Mouse (Mus musculus): ENCODE data around the gene Sez6l. TPM values are rescaled to one million over a fixed set of nuclear protein-coding genes. Genes with fewer than 3 reads are reported as not detected.

The Sez6l gene
- polyA plus RNA-seq, 1 experiment from 2014 or later: 0.75 TPM

- DNase-seq (ENCODE audit: low spot score): no peak
- Histone ChIP-seq H3K4me3 (no peak overlapping the region), H3K27ac (replicated peaks) (no peak overlapping the region)
Measured at GRCm38 (mm10) chr5:112551975-112552728, 24.8 kb downstream of the Sez6l start.

GRCm38 (mm10) chr5:112548846-112549620, 28.0 kb downstream of the Sez6l start:
- no peaks in the 10 kb centered on the region for H3K9me3 ChIP-seq
- H3K4me1 ChIP-seq: peaks cover 33% of the 10 kb centered on the region
- H3K4me3 ChIP-seq: no peak overlapping the region
- no peak overlapping the region for H3K27ac ChIP-seq (replicated peaks)
- H3K27me3 ChIP-seq (replicated peaks; ENCODE audit: low read depth, poor library complexity, severe bottlenecking): no peaks in the 10 kb centered on the region
- no peaks in the 10 kb centered on the region for H3K36me3 ChIP-seq (replicated peaks)
- WGBS: 76% methylated on average over 12 of the region's 12 CpGs
- DNase-seq (ENCODE audit: low spot score): no peak

More at GRCm38 (mm10) chr5:112551975-112552728, 24.8 kb downstream of the Sez6l start:
- Histone ChIP-seq H3K36me3 (replicated peaks) (no peaks in the 10 kb centered on the region), H3K4me1 (peaks cover 27% of the 10 kb centered on the region), H3K27me3 (replicated peaks; ENCODE audit: low read depth, poor library complexity, severe bottlenecking) (no peaks in the 10 kb centered on the region), H3K9me3 (no peaks in the 10 kb centered on the region)
- 67% methylated on average over 17 of the region's 17 CpGs for WGBS

GRCm38 (mm10) chr5:112546771-112547170, 30.2 kb downstream of the Sez6l start:
- Histone ChIP-seq H3K27me3 (replicated peaks; ENCODE audit: low read depth, poor library complexity, severe bottlenecking) (0 out of 2 replicates have a peak, but pooled peaks cover 5% of the 10 kb centered on the region), H3K4me3 (no peak overlapping the region), H3K9me3 (no peaks in the 10 kb centered on the region), H3K4me1 (peaks cover 25% of the 10 kb centered on the region), H3K36me3 (replicated peaks) (no peaks in the 10 kb centered on the region), H3K27ac (replicated peaks) (no peak overlapping the region)
- DNase-seq (ENCODE audit: low spot score): no peak
- WGBS: 77% methylated on average over 6 of the region's 6 CpGs

- peaks cover 19% of the 10 kb centered on the region; the same call in 1 of the 2 replicates for H3K27me3 ChIP-seq (replicated peaks; ENCODE audit: low read depth, poor library complexity, severe bottlenecking)
- DNase-seq (ENCODE audit: low spot score): no peak
- peaks cover 10% of the 10 kb centered on the region for H3K4me1 ChIP-seq
- H3K4me3 ChIP-seq: no peak overlapping the region
- no peaks in the 10 kb centered on the region for H3K36me3 ChIP-seq (replicated peaks)
- H3K9me3 ChIP-seq: peaks cover 3% of the 10 kb centered on the region; the same call in 1 of the 2 replicates
- no peak overlapping the region for H3K27ac ChIP-seq (replicated peaks)
- WGBS: 65% methylated on average over 3 of the region's 3 CpGs
Measured at GRCm38 (mm10) chr5:112538295-112538694, 38.7 kb downstream of the Sez6l start.

- Histone ChIP-seq H3K4me3 (no peak overlapping the region), H3K4me1 (peaks cover 18% of the 10 kb centered on the region), H3K9me3 (peaks cover 11% of the 10 kb centered on the region), H3K36me3 (replicated peaks) (no peaks in the 10 kb centered on the region), H3K27ac (replicated peaks) (no peak overlapping the region), H3K27me3 (replicated peaks; ENCODE audit: low read depth, poor library complexity, severe bottlenecking) (peaks cover 27% of the 10 kb centered on the region; the same call in 1 of the 2 replicates)
- no peak for DNase-seq (ENCODE audit: low spot score)
- WGBS: 85% methylated on average over 12 of the region's 12 CpGs
Measured at GRCm38 (mm10) chr5:112535868-112536267, 41.1 kb downstream of the Sez6l start.

- H3K4me1 ChIP-seq: peaks cover 24% of the 10 kb centered on the region
- H3K27me3 ChIP-seq (replicated peaks; ENCODE audit: low read depth, poor library complexity, severe bottlenecking): peaks cover 35% of the 10 kb centered on the region; the same call in 1 of the 2 replicates
- H3K4me3 ChIP-seq: no peak overlapping the region
- H3K27ac ChIP-seq (replicated peaks): no peak overlapping the region
- 42% methylated on average over 11 of the region's 11 CpGs for WGBS
- H3K9me3 ChIP-seq: peaks cover 11% of the 10 kb centered on the region
- no peaks in the 10 kb centered on the region for H3K36me3 ChIP-seq (replicated peaks)
- no peak for DNase-seq (ENCODE audit: low spot score)
Measured at GRCm38 (mm10) chr5:112534146-112534545, 42.8 kb downstream of the Sez6l start.

GRCm38 (mm10) chr5:112533312-112534075, 43.5 kb downstream of the Sez6l start:
- WGBS: 49% methylated on average over 16 of the region's 16 CpGs
- peaks cover 8% of the 10 kb centered on the region for H3K9me3 ChIP-seq
- H3K36me3 ChIP-seq (replicated peaks): no peaks in the 10 kb centered on the region
- DNase-seq (ENCODE audit: low spot score): no peak
- peaks cover 30% of the 10 kb centered on the region for H3K4me1 ChIP-seq
- peaks cover 35% of the 10 kb centered on the region; the same call in 1 of the 2 replicates for H3K27me3 ChIP-seq (replicated peaks; ENCODE audit: low read depth, poor library complexity, severe bottlenecking)
- H3K4me3 ChIP-seq: no peak overlapping the region
- H3K27ac ChIP-seq (replicated peaks): no peak overlapping the region

- Histone ChIP-seq H3K4me3 (no peak overlapping the region), H3K4me1 (peaks cover 33% of the 10 kb centered on the region), H3K27me3 (replicated peaks; ENCODE audit: low read depth, poor library complexity, severe bottlenecking) (peaks cover 35% of the 10 kb centered on the region; the same call in 1 of the 2 replicates), H3K27ac (replicated peaks) (no peak overlapping the region), H3K9me3 (peaks cover 8% of the 10 kb centered on the region), H3K36me3 (replicated peaks) (no peaks in the 10 kb centered on the region)
- DNase-seq (ENCODE audit: low spot score): no peak
- WGBS: 91% methylated on average over 5 of the region's 5 CpGs
Measured at GRCm38 (mm10) chr5:112532894-112533293, 44.1 kb downstream of the Sez6l start.

GRCm38 (mm10) chr5:112532210-112532609, 44.8 kb downstream of the Sez6l start:
- DNase-seq (ENCODE audit: low spot score): no peak
- Histone ChIP-seq H3K9me3 (peaks cover 8% of the 10 kb centered on the region), H3K27me3 (replicated peaks; ENCODE audit: low read depth, poor library complexity, severe bottlenecking) (peaks cover 35% of the 10 kb centered on the region; the same call in 1 of the 2 replicates), H3K27ac (replicated peaks) (no peak overlapping the region), H3K4me3 (no peak overlapping the region), H3K36me3 (replicated peaks) (no peaks in the 10 kb centered on the region), H3K4me1 (peaks cover 33% of the 10 kb centered on the region)
- WGBS: 65% methylated on average over 8 of the region's 8 CpGs

GRCm38 (mm10) chr5:112531111-112531510, 45.9 kb downstream of the Sez6l start:
- Histone ChIP-seq H3K27me3 (replicated peaks; ENCODE audit: low read depth, poor library complexity, severe bottlenecking) (peaks cover 35% of the 10 kb centered on the region; the same call in 1 of the 2 replicates), H3K36me3 (replicated peaks) (no peaks in the 10 kb centered on the region), H3K4me1 (peaks cover 36% of the 10 kb centered on the region), H3K9me3 (peaks cover 8% of the 10 kb centered on the region), H3K27ac (replicated peaks) (no peak overlapping the region), H3K4me3 (no peak overlapping the region)
- WGBS: 57% methylated on average over 8 of the region's 8 CpGs
- no peak for DNase-seq (ENCODE audit: low spot score)

GRCm38 (mm10) chr5:112526936-112527335, 50.0 kb downstream of the Sez6l start:
- WGBS: 83% methylated on average over 19 of the region's 19 CpGs
- Histone ChIP-seq H3K4me1 (peaks cover 44% of the 10 kb centered on the region), H3K4me3 (no peak overlapping the region), H3K36me3 (replicated peaks) (no peaks in the 10 kb centered on the region), H3K9me3 (no peaks in the 10 kb centered on the region), H3K27ac (replicated peaks) (no peak overlapping the region), H3K27me3 (replicated peaks; ENCODE audit: low read depth, poor library complexity, severe bottlenecking) (peaks cover 26% of the 10 kb centered on the region; the same call in 1 of the 2 replicates)
- DNase-seq (ENCODE audit: low spot score): no peak

- Histone ChIP-seq H3K4me3 (no peak overlapping the region), H3K36me3 (replicated peaks) (no peaks in the 10 kb centered on the region), H3K4me1 (peaks cover 46% of the 10 kb centered on the region), H3K27me3 (replicated peaks; ENCODE audit: low read depth, poor library complexity, severe bottlenecking) (peaks cover 24% of the 10 kb centered on the region; the same call in 1 of the 2 replicates), H3K9me3 (no peaks in the 10 kb centered on the region), H3K27ac (replicated peaks) (no peak overlapping the region)
- 85% methylated on average over 7 of the region's 7 CpGs for WGBS
- no peak for DNase-seq (ENCODE audit: low spot score)
Measured at GRCm38 (mm10) chr5:112526435-112526834, 50.5 kb downstream of the Sez6l start.

Data from embryonic facial prominence, embryonic 10.5 days (tissue).